Comparison of ENCODE assay signal across 8 mouse cellular contexts in the genomic region with DNA sequence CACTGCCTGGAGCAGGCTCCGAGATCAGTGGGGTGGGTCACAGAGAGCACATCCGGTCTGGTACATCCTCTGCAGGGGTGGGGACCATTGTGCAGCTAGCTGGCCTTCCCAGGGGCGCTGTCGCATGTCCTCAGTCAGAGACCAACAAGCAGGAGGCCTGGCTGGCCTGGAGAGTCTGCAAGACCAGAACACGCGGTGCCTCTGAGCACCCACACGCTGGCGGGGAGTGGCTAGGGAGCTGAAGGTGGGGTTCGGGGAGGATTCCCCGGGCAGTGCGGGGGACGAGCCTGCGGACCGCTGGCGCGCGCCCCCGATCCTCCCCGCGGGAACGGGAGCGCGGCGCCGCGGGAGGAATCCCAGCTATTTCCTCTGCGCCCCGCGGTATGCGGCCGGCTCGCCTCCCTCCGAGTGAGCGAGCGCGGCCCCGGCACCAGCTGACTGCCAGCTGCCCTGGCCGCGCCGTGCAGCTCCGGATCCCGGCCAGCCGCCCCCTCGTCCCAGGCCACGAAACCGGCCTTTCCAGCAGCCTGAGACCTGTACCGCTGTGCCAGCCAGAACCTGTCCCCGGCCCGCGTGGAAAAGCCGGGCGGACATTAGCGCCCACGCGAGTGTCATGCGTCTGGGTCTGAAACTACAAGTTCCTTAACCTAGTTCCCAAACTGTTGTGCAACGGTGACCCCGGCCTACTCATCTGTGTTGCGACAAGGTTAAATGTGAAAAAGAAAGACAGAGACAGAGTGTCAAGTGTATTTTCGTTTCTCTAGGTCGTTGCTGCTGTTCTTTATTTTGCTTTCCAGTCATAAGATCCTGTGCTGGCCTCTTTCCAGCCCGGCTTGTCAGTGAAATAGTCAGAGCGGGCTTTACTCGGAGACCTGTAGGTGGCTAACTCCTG.
DNase-seq lines count a peak whose midpoint lies in the region; ATAC-seq and TF ChIP-seq lines count a peak whose summit lies in the region.

No protein-coding gene starts in this region.

- intact Hi-C loops in gastrocnemius, adult 2 months (cut with DNase I): loop anchor here (2.0 kb wide), 1 partner anchor 75 kb away; a partner anchor contains a TSS
- intact Hi-C loops in left cerebral cortex, adult 2 months (cut with DNase I): loop anchor here (2.0 to 5.0 kb wide), 2 partner anchors 75 to 576 kb away; a partner anchor contains a TSS

- H3K4me1 ChIP-seq in hindbrain, embryonic 15.5 days (replicated peaks): peaks cover 23% of the 10 kb centered on the region

- H3K4me2 ChIP-seq in hindbrain, embryonic 15.5 days: peak overlapping the region; percentile 74

- peak; percentile 72 for ATAC-seq in hindbrain, embryonic 15.5 days (ENCODE audit: low FRiP score, low read depth)

- H3K9ac ChIP-seq in hindbrain, embryonic 15.5 days: peak overlapping the region; percentile 56

- H3K27me3 ChIP-seq in hindbrain, embryonic 15.5 days: no peaks in the 10 kb centered on the region

- H3K79me2 ChIP-seq in macrophage (ENCODE audit: inconsistent target): no peaks in the 10 kb centered on the region

- peak; percentile 24 for TF ChIP-seq CTCF in gastrocnemius, adult 2 months (IDR thresholded peaks at IDR 0.05)
- TF ChIP-seq CTCF in left cerebral cortex, adult 2 months (IDR thresholded peaks at IDR 0.05): no peak; the same call in 1 of the 2 replicates

- 3% methylated on average over 61 of the region's 64 CpGs for WGBS in hindbrain, embryonic 15.5 days
- 1% methylated on average over 64 of the region's 64 CpGs for whole genome bisulfite sequencing in macrophage (ENCODE audit: missing documents)

- H3K4me3 ChIP-seq in gastrocnemius, adult 2 months: peak overlapping the region; percentile 86
- peak overlapping the region; percentile 48 for H3K4me3 ChIP-seq in hindbrain, embryonic 15.5 days
- H3K4me3 ChIP-seq in left cerebral cortex, adult 2 months: peak overlapping the region; percentile 66
- peak overlapping the region; percentile 39 for H3K4me3 ChIP-seq in macrophage (ENCODE audit: inconsistent target)

- H3K9me3 ChIP-seq in hindbrain, embryonic 15.5 days: no peaks in the 10 kb centered on the region

- DNase-seq in NIH3T3 (ENCODE audit: low read depth): peak; percentile 87
- DNase-seq in cerebellum, postnatal 25 days: peak; percentile 55 to 64
- DNase-seq in gastrocnemius, adult 2 months: peak; percentile 88
- DNase-seq in left cerebral cortex, adult 2 months (ENCODE audit: extremely low spot score in 1 of 2, low spot score in 2 of 2): peak; percentile 61 to 68
- DNase-seq in right cerebral cortex, adult 18-20 months: peak; percentile 72
- peak; percentile 76 for DNase-seq in urinary bladder, adult 2 months (ENCODE audit: low spot score)

- H3K36me3 ChIP-seq in hindbrain, embryonic 15.5 days: no peaks in the 10 kb centered on the region
- H3K36me3 ChIP-seq in macrophage (ENCODE audit: inconsistent target): no peaks in the 10 kb centered on the region

- peak overlapping the region; percentile 95 for H3K27ac ChIP-seq in gastrocnemius, adult 2 months
- H3K27ac ChIP-seq in hindbrain, embryonic 15.5 days (replicated peaks): peak overlapping the region; percentile 71
- H3K27ac ChIP-seq in left cerebral cortex, adult 2 months: peak overlapping the region; percentile 91
- peak overlapping the region; percentile 82 for H3K27ac ChIP-seq in macrophage

Comparison
In these comparisons a context has a peak if more than half of its experiments do, and no peak if none do; other contexts are left out.
1. Peak in every context shown above with its lines: DNase-seq, ATAC-seq, H3K4me3 ChIP-seq and H3K27ac ChIP-seq.